Mouse (Mus musculus) liver, embryonic 12.5 days (tissue): ENCODE measurements around the gene Palld. TPM values are rescaled to one million over a fixed set of nuclear protein-coding genes. Genes with fewer than 3 reads are reported as not detected.
A peak's percentile ranks its signal among the peaks of the same experiment; 100 is the strongest.

Source experiments
- ATAC-seq: fragments of 200-750 bp; cut with Nextera tagmentation; 2 replicates; pipeline ENCODE4 v1.8.0; 2017; ENCODE audit warnings: moderate number of reproducible peaks, mild to moderate bottlenecking, moderate library complexity
- H3K27ac ChIP-seq: fragments of 300-500 bp; sonication (generic); 2 replicates; pipeline ENCODE4 v1.5.1; 2016; ENCODE audit warnings: mild to moderate bottlenecking
- H3K27me3 ChIP-seq: fragments of 300-500 bp; sonication (generic); replicated peaks from 2 replicates; pipeline ENCODE4 v1.6.1; 2016; ENCODE audit warnings: mild to moderate bottlenecking, moderate library complexity
- H3K36me3 ChIP-seq: fragments of 300-500 bp; sonication (generic); 2 replicates; pipeline ENCODE4 v1.6.1; 2016; ENCODE audit warnings: mild to moderate bottlenecking, moderate library complexity
- H3K4me1 ChIP-seq: fragments of 300-500 bp; sonication (generic); 2 replicates; pipeline ENCODE4 v1.6.1; 2016
- H3K4me2 ChIP-seq: fragments of 300-500 bp; sonication (generic); 2 replicates; pipeline ENCODE4 v1.6.1; 2016; ENCODE audit warnings: mild to moderate bottlenecking, moderate library complexity
- H3K4me3 ChIP-seq: fragments of 300-500 bp; sonication (generic); 2 replicates; pipeline ENCODE4 v1.5.1; 2016; ENCODE audit warnings: mild to moderate bottlenecking, moderate library complexity
- H3K9ac ChIP-seq: fragments of 300-500 bp; sonication (generic); 2 replicates; pipeline ENCODE4 v1.6.1; 2016; ENCODE audit warnings: mild to moderate bottlenecking, moderate library complexity
- H3K9me3 ChIP-seq: fragments of 300-500 bp; sonication (generic); replicated peaks from 2 replicates; pipeline ENCODE4 v1.6.1; 2016; ENCODE audit warnings: mild to moderate bottlenecking, moderate library complexity
- WGBS: fragments of 180-500 bp; shearing (Covaris S2); methylation state at CpG from one replicate; pipeline ENCODE4 v1.1.7; 2016; ENCODE audit not compliant: insufficient replicate concordance; 5-methylcytosine and 5-hydroxymethylcytosine counted together
- polyA plus RNA-seq: library from polyadenylated mRNA; unstranded; fragments of >200 nt; fragmentation: Nextera tagmentation; extraction: Ambion mirVana; gene quantifications from 2 replicates; pipeline ENCODE4 v1.2.1, GENCODE M21; 2016

The Palld gene
- polyA plus RNA-seq, 1 experiment from 2014 or later: 8.4 TPM

- H3K27ac ChIP-seq: no peak overlapping the region
- no peak for ATAC-seq
- 0 out of 2 replicates have a peak overlapping the region, but pooled peaks have one; percentile 18 for H3K9ac ChIP-seq
- no peaks in the 10 kb centered on the region; the same call in 1 of the 2 replicates for H3K4me1 ChIP-seq
- H3K36me3 ChIP-seq: no peaks in the 10 kb centered on the region
- H3K4me3 ChIP-seq: peak overlapping the region; percentile 48
- H3K4me2 ChIP-seq: peak overlapping the region; percentile 65
- 25% methylated on average over 8 of the region's 8 CpGs for WGBS
- H3K9me3 ChIP-seq: no peaks in the 10 kb centered on the region
- H3K27me3 ChIP-seq: peaks cover 33% of the 10 kb centered on the region
Observed at GRCm38 (mm10) chr8:61760190-61760578, 142.3 kb downstream of the Palld start.

- 2% methylated on average over 44 of the region's 44 CpGs for WGBS
- H3K9ac ChIP-seq: peak overlapping the region; percentile 18; the same call in 1 of the 2 replicates
- H3K9me3 ChIP-seq: no peaks in the 10 kb centered on the region
- ATAC-seq: no peak; the same call in 1 of the 2 replicates
- peak overlapping the region; percentile 65 for H3K4me2 ChIP-seq
- peak overlapping the region; percentile 48 for H3K4me3 ChIP-seq
- H3K36me3 ChIP-seq: no peaks in the 10 kb centered on the region
- H3K27me3 ChIP-seq: peaks cover 33% of the 10 kb centered on the region
- no peak overlapping the region for H3K27ac ChIP-seq
- H3K4me1 ChIP-seq: no peaks in the 10 kb centered on the region; the same call in 1 of the 2 replicates
Observed at GRCm38 (mm10) chr8:61759327-61760189, 142.9 kb downstream of the Palld start.

- H3K27ac ChIP-seq: no peak overlapping the region
- peak overlapping the region; percentile 65 for H3K4me2 ChIP-seq
- no peak overlapping the region for H3K9ac ChIP-seq
- 38% methylated on average over 8 of the region's 8 CpGs for WGBS
- no peaks in the 10 kb centered on the region for H3K9me3 ChIP-seq
- H3K4me1 ChIP-seq: no peaks in the 10 kb centered on the region; the same call in 1 of the 2 replicates
- ATAC-seq: no peak
- 0 out of 2 replicates have a peak overlapping the region, but pooled peaks have one; percentile 48 for H3K4me3 ChIP-seq
- H3K36me3 ChIP-seq: no peaks in the 10 kb centered on the region
- H3K27me3 ChIP-seq: peaks cover 33% of the 10 kb centered on the region
Observed at GRCm38 (mm10) chr8:61758686-61759326, 143.7 kb downstream of the Palld start.

- Histone ChIP-seq H3K4me3 (no peak overlapping the region), H3K27ac (no peak overlapping the region), H3K9me3 (no peaks in the 10 kb centered on the region), H3K36me3 (no peaks in the 10 kb centered on the region), H3K27me3 (peaks cover 33% of the 10 kb centered on the region), H3K4me1 (no peaks in the 10 kb centered on the region; the same call in 1 of the 2 replicates), H3K9ac (no peak overlapping the region), H3K4me2 (no peak overlapping the region)
- no peak for ATAC-seq
- WGBS: 51% methylated on average over 18 of the region's 18 CpGs
Observed at GRCm38 (mm10) chr8:61756971-61757965, 145.2 kb downstream of the Palld start.

- Histone ChIP-seq H3K4me2 (no peak overlapping the region), H3K4me3 (no peak overlapping the region), H3K36me3 (no peaks in the 10 kb centered on the region), H3K9me3 (no peaks in the 10 kb centered on the region), H3K4me1 (no peaks in the 10 kb centered on the region; the same call in 1 of the 2 replicates), H3K9ac (no peak overlapping the region), H3K27me3 (peaks cover 25% of the 10 kb centered on the region), H3K27ac (no peak overlapping the region)
- 45% methylated on average over 2 of the region's 2 CpGs for WGBS
- no peak for ATAC-seq
Observed at GRCm38 (mm10) chr8:61755186-61755585, 147.3 kb downstream of the Palld start.

GRCm38 (mm10) chr8:61747070-61747469, 155.4 kb downstream of the Palld start:
- no peak for ATAC-seq

GRCm38 (mm10) chr8:61745181-61745980, 157.1 kb downstream of the Palld start:
- H3K4me3 ChIP-seq: no peak overlapping the region
- no peaks in the 10 kb centered on the region for H3K36me3 ChIP-seq
- no peak overlapping the region for H3K9ac ChIP-seq
- no peaks in the 10 kb centered on the region for H3K9me3 ChIP-seq
- H3K4me2 ChIP-seq: no peak overlapping the region
- no peak overlapping the region for H3K27ac ChIP-seq
- peaks cover 7% of the 10 kb centered on the region; the same call in 1 of the 2 replicates for H3K4me1 ChIP-seq
- no peaks in the 10 kb centered on the region for H3K27me3 ChIP-seq
- 47% methylated on average over 10 of the region's 10 CpGs for WGBS
- no peak for ATAC-seq

More at GRCm38 (mm10) chr8:61747070-61747469, 155.4 kb downstream of the Palld start:
- no peak overlapping the region for H3K27ac ChIP-seq
- no peak overlapping the region for H3K4me2 ChIP-seq
- no peaks in the 10 kb centered on the region for H3K36me3 ChIP-seq
- H3K4me1 ChIP-seq: peaks cover 7% of the 10 kb centered on the region; the same call in 1 of the 2 replicates
- 70% methylated on average over 5 of the region's 5 CpGs for WGBS
- H3K9me3 ChIP-seq: no peaks in the 10 kb centered on the region
- no peak overlapping the region for H3K9ac ChIP-seq
- H3K27me3 ChIP-seq: no peaks in the 10 kb centered on the region
- H3K4me3 ChIP-seq: no peak overlapping the region

- no peaks in the 10 kb centered on the region for H3K36me3 ChIP-seq
- H3K4me2 ChIP-seq: no peak overlapping the region
- H3K27me3 ChIP-seq: no peaks in the 10 kb centered on the region
- no peak overlapping the region for H3K4me3 ChIP-seq
- H3K9ac ChIP-seq: no peak overlapping the region
- 55% methylated on average over 6 of the region's 6 CpGs for WGBS
- no peak overlapping the region for H3K27ac ChIP-seq
- H3K4me1 ChIP-seq: peaks cover 7% of the 10 kb centered on the region; the same call in 1 of the 2 replicates
- H3K9me3 ChIP-seq: no peaks in the 10 kb centered on the region
- no peak for ATAC-seq
Observed at GRCm38 (mm10) chr8:61743764-61744562, 158.5 kb downstream of the Palld start.

GRCm38 (mm10) chr8:61737465-61737864, 165.0 kb downstream of the Palld start:
- Histone ChIP-seq H3K9ac (no peak overlapping the region), H3K36me3 (no peaks in the 10 kb centered on the region), H3K27me3 (no peaks in the 10 kb centered on the region), H3K4me2 (no peak overlapping the region), H3K27ac (no peak overlapping the region), H3K9me3 (no peaks in the 10 kb centered on the region), H3K4me1 (no peaks in the 10 kb centered on the region), H3K4me3 (no peak overlapping the region)
- no peak for ATAC-seq
- WGBS: 83% methylated on average over 4 of the region's 4 CpGs

GRCm38 (mm10) chr8:61736739-61737243, 165.7 kb downstream of the Palld start:
- Histone ChIP-seq H3K4me1 (no peaks in the 10 kb centered on the region), H3K4me2 (no peak overlapping the region), H3K36me3 (no peaks in the 10 kb centered on the region), H3K27ac (no peak overlapping the region), H3K9ac (no peak overlapping the region), H3K9me3 (no peaks in the 10 kb centered on the region), H3K4me3 (no peak overlapping the region), H3K27me3 (no peaks in the 10 kb centered on the region)
- 72% methylated on average over 8 of the region's 8 CpGs for WGBS
- ATAC-seq: no peak
